Mouse (Mus musculus) thymus, postnatal 0 days (tissue): ENCODE data around the gene Shroom2. TPM values are rescaled to one million over a fixed set of nuclear protein-coding genes. Genes with fewer than 3 reads are reported as not detected.
"Not testable (repeated sequence)": the region's sequence is repeated elsewhere in the genome, so short reads cannot be mapped to it uniquely, and the experiment has no call there.

Experiments used
- DNase-seq: peaks from one replicate; pipeline ENCODE4 v3.0.0-alpha.2; 2015; ENCODE audit warnings: low spot score
- polyA plus RNA-seq: library from polyadenylated mRNA; unstranded; fragments of >200 nt; fragmentation: Nextera tagmentation; extraction: Ambion mirVana; gene quantifications from 2 replicates; pipeline ENCODE4 v1.2.1, GENCODE M21; 2015

Shroom2 gene
- polyA plus RNA-seq: 0.87 and 0.91 TPM in 2 replicates

DNA sequence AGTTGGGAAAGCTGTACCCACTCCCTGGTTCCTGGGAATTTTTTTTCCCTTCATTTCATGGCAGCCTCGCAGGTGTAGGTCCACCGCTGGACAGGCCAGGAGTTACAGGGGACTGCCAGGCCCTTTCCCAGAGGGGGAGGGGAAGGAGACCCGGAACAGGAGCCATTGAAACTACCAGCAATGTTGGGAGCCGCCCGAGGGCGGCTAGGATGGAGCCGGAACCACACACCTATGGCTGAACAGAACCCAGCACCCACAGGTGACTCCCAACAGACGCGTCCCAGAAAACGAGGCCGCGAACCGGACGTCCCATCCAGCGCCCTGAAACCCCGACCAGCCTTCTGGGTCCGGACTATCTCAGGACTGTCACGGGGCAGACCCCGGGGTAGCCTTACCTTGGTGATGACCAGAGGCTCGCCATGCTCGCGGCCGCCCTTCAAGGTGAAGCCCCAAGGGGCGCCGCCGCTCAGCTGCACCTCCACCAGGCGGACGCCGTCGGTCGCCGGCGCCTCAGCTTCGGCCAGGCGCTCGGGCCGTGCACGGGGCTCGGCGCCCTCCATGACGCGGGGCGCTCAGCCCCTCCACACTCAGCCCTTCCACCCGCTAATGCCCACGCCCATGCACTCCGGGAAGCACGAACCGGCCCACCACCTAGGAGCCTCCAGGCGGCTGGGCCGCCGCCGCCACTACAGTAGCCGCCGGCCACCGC is at the start of gene Shroom2:
Gene Shroom2, minus strand, starts transcription at position 575 of the 709 bp plus-strand sequence.
- DNase-seq: no peak

DNA sequence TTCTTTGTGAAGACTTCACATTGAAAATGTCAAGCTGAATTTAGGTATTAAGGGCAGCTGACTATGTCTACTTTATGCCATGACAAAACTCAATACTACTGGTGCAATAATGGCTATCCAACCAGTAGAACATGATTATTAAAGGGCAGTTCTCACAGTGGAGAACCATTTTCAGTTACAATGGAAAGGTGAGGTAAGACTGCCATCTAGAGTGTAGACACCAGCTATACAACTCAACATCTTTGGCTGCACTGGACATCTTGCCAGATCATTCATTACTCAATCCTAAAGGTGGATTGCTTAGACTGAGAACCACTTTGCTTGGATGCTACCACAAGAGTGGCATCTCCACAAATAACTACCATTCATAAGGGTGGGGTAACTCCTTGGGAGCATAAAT is 49.7 kb upstream of the Shroom2 start:
- DNase-seq: no peak

DNA sequence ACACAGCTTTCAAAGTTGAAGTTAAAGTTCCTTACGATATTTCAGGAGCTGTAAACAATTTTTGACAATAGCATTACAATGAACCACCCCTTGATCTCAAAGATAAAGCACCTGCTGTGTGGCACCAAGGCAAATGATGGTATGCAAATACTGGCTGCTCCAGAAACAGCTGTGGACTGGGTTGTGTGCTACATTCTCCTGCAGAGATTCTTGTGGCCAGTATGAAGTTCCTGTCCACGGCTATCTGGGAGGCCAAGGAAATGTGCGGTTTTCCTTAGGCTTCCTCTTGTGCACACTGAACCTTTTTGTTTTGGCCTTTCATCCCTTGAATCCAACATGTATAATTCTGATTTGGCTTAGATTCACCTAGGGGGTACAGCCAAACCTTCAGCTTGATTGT is 44.1 kb upstream of the Shroom2 start:
- no peak for DNase-seq

DNA sequence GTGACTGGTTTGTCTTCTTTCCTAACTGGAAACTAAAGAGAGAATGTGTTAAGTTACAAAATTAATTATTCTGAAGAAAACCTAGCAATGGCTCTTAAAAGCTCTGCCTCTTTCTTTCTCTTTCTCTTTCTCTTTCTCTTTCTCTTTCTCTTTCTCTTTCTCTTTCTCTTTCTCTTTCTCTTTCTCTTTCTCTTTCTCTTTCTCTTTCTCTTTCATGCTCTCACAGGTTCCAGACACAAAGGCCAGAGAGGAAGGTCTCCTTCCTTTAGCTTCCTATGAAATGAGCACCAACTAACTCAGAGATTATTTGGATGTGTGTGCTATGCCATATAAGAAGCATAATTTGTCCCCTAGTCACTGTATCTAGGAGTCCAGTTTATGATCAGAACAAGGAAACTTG is 36.1 kb upstream of the Shroom2 start:
- no peak for DNase-seq

DNA sequence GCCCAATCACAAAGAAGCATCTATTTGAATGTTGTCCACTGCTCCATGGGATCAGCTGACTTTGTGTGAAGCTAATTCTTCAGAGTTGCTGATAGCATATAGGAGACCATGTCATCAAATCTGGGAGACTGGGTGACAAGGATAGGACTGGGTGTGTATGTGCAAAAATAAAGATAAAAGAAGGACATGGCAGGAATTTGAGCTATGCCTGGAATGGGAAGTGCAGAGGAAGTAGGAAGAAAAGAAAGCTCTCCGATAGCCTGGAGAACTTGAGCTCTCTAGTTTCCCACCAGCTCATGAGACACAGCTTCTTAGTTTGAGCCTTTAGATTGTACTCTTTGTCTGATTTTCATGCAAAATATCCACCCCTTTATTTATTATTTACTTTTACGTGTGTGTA is 19.3 kb upstream of the Shroom2 start:
- DNase-seq: no peak

DNA sequence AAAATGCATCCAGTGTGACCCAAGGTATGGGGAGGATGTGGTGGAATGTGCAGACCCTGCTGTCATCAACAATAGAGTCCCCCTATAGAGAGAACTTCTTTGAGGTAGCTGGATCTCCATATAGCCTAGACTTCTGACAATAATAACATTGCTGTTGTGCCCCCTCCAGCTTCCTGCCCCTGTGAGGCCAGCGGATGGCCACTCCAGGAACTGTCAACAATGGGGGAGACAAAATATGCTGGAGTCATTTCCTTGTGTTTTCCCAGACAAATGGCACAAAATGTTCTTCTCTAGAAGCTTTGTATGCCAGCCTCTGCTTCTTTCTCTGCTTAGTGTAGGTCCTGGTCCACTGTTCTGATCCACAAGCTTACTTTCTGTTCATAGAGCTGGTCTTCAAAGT is 18.9 kb upstream of the Shroom2 start:
- DNase-seq: no peak

DNA sequence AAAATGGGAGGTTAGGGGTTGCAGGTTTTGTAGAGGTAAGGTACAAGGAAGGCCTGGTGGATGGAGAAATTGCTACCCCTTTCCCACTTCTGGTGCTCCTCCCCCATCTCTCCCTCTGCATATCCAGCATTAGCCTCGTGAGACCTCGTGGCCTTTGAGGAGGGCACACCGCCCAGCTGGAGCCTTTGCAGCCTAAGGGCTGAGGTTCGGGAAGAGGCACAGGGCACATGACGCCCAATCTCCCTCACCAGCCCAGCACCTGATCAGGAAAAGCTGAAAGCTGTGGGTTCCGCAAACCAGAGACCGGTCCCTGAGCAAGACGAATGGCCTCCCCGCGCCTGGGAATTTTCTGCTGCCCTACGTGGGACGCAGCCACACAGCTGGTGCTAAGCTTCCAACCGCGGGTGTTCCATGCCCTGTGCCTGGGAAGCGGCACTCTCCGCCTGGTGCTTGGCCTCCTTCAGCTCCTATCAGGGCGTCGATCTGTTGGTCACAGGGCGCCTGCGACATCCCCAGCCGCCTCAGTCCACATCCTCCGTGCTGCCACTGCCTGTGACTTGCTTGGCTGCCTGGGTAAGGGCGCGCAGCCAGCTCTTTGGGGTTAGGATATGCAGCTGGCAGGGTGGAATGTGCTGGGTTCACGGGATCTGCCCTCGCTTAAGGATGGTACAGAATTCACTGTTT is 12.6 kb upstream of the Shroom2 start, which contains the start of gene Gpr143:
Gene Gpr143, plus strand, starts transcription at position 202 of the 684 bp plus-strand sequence.
- DNase-seq: no peak

DNA sequence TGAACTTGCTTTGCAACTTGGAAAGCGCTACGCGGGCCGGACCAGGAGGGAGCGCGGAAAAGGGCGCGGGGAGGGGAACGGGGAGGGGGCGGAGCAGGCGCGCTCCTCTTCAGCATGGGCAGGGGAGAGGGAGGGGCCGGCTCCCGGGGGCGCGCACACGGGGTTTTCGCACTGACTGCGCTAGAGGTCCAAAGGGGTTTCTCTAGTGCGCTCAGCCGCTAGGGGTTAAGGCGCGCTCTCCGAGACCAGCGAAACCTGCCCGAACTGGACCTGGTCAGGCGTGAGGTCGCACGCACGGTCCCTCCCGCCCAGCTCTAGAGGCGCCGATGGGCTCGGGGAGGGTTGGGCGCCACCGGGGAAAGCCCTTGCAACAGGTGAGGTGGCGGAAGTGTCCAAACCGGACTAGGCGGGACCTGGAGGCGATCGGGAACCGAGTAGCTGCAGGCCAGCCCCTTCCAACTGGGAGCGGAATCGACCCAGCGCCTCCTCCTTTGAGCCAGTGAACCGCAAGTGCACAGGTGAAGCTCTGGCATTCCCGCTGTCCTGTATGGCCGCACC is 414 bp upstream of the Shroom2 start:
- DNase-seq: no peak

DNA sequence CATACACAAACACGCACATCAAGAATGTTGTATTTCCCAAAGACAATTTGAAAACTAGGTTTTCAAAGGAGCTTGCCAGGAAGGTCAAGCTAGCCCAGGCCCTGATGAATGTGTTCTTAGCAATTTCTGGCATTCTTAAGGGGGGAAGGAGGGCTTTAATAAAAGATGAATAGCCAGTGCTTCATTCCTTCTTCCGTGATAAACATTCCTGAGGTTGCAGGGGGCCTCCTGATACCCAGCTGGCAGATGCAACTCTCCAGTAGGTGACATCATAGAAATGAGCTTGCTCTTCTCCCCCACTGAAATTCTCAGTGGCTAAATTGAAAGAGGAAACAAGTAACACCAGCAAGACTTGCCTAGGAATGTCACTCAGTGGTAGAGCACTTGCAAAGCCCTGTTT is 5.1 kb downstream of the Shroom2 start:
- no peak for DNase-seq

DNA sequence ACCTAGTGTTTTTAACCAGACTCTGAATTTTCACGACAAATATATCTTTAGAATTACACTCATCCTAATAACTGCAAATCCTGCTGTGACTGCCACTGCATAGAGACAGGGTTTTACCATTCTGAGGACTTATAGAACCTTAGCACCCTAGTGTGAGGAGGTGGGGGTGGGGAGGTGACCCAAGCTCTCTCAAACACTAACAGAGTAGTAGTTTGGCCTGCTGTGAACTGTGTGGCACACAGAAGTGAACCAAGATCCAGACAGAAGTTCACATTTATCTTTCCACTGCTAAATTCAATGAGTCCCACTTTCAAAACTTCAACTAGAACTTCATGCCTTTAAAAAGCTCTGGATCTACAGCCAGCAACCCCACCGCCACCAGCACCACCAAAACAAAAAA is 6.4 kb downstream of the Shroom2 start:
- DNase-seq: no peak

DNA sequence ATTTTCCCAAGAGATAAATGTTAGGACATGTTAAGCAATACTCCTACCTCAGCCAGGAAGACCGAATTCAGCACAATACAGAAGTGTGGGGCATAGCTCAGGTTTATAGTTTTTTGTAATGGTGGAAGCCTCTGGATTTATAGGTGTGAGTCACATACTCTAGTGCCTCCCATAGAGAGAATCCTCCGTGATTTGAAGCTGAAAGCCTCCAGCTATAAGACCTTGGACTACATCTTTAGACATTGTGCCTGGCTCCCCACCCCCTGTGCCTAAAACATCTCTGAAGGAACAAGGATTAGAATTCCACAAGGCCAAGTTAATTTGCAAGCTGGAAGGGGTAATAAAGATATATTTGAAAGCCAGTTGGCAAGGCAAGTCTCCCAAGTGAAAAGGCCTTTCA is 6.8 kb downstream of the Shroom2 start:
- DNase-seq: no peak

DNA sequence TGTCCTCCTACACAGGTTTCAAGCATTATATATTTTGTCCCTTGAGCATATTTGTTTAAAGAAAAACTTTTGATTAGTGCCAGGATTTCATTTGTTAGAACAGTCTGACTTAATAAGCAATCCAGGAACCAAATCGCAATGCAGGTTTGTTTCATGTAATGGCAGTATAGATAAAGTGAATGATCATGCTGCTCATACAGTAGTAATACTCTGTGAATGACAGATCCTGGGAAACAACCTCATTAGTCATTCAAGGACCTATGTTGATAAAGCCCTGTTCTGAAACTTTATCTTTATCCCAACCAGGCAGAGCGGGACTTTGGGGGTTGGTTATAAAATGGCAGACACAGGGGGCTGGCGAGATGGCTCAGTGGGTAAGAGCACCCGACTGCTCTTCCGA is 13.0 kb downstream of the Shroom2 start:
- no peak for DNase-seq

DNA sequence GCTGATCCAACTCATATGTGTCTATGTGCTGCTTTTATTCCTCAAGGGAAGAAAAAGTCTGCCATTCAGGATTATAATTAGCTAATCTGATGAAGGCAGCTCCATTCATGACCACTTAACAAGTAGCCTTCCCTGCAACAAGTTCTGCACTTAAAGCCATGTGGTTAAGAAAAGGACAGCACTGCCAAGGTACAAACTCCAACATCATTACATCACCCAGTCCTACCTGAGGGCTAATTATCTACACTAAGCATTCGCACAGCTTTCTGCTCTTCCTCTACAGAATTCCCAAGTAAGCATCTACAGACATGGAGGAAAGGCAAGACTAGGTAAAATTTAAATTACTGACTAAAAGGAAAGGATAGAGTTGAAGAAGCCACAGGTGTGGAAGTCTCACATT is 13.4 kb downstream of the Shroom2 start:
- no peak for DNase-seq

DNA sequence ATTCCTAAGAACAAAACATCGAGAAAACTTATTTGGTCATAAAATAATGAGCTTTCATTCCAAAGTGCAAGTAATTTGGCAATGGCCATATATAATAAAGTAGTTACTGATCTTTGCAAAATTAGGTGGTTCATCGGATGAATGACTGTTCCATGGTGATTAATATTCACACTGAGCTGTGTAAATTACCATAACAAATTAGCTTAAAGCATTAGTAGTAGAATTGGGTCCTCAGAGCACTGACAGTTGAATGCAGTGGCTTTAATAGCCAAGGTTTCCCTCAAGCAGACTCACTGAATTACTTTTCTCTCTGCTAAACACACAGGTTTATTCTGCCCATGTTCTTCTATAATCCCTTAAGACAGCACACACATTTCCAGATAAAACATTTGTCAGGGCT is 23.3 kb downstream of the Shroom2 start:
- no peak for DNase-seq

DNA sequence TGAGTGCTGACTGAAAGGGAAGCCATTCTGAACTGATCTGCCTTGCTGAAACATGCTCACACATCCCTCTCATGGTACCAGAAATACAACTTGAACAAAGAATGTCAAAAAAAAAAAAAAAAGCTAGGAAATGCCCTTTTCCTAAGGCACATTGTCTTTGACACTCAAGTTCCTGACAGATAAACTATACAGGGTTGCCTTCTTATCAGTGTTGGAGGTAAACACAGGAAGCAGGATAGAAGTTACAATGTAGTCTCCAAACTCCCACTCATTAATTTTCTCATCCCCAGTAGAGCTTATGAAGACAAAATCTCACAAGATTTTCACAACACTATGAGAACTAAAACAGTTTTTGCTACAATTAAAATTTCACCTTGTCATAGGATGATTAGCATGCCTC is 25.6 kb downstream of the Shroom2 start:
- no peak for DNase-seq

DNA sequence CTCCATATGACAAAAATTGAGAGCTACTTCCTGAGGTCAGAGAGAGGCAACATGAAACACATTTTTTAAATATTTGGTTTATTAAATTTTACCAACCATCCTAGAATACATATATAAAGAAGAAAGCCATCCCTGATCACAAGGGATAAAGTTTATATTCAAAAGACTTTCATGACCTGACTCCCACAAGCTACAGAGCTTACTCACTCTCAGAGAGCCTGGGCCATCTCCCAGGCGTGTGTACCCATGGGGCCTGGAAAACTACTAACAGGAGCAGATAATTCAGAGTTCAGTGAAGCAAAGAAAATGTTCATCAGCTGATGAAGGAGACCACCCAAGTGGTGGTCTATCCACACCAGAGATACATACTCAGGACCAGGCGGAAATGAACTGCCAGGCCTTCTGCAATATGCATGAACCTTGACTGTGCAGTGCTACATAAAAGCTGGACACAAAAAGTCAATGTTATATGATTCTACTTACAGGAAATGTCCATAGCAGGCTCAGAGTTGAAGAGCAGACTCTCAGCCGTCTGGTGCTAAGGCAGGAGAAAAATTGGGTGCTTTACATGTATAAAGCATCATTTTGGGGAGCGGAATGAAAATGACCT is 30.4 kb downstream of the Shroom2 start:
- DNase-seq: no peak

DNA sequence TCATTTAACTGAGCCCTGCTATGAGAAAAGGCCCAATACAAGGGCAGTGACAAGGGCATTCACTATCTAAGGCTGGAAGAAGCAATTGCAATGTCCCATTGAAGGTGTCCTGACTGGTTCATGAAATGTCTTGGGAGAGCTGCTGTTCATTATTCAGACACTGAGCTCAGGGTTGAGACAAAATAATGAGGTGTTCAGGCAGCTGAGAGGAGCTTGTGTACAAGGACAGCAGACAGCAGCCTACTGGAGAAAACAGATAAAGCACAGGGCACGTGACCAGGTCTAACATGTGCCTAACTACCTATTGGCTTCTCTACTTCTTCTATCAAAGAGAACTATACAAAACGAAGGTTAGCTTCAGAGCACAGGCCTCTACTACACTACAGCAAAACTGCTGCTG is 31.1 kb downstream of the Shroom2 start:
- no peak for DNase-seq

DNA sequence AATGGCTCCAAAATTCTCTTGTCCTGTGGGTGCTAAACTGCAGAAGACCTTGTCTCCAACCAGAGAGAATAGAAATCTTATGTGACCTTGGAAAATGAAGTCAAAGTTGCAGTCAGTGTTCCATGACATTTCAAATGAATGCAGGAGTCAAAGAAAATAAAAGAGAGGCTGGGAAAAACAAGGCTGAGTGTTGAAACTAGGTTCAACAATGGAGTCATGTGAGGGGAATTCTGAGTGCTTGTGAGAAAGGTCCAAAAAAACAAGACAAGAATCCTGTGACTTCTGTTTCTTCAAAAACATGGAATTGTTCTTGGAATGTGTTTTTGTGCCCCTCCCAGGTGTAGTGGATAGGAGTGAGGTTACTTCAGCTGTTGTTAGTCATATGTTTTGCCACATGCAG is 34.0 kb downstream of the Shroom2 start:
- no peak for DNase-seq

DNA sequence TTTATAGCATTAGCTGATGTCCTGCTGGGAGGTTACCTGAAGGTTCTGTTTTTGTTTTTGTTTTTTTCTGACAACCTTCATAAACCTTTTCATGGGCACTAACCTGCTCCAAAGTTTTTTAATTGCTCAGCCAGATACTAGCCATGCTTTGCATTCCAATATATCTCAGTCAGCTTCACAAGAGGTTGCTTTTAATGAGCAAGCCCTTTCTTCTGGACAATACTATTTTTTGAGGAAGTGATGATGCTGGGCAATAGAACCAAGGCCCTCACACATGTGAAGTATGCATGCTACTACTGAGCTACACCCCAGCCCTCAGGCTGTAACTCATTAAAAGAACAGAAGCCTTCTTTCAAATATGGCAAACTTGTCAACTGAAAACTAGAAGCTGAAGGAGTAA is 52.6 kb downstream of the Shroom2 start:
- no peak for DNase-seq

DNA sequence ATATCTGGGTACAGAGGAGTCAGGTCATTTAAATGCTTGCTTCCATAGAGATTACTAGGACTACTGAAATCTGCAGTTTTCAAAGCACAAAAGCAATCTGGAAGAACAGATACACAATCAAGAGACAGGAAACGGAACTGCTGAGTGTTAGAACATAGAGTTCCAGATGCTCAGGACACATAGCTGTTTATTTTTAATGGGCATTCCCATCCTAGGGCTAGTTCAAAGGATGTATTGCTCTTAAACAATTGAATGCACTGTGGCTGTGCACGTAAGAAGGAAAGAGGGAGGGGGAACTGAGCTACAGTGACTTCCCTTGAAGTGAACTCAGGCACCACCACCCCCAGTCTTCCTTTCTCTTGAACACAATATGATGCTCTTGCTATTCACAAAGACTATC is 58.5 kb downstream of the Shroom2 start:
- not testable (repeated sequence) for DNase-seq

DNA sequence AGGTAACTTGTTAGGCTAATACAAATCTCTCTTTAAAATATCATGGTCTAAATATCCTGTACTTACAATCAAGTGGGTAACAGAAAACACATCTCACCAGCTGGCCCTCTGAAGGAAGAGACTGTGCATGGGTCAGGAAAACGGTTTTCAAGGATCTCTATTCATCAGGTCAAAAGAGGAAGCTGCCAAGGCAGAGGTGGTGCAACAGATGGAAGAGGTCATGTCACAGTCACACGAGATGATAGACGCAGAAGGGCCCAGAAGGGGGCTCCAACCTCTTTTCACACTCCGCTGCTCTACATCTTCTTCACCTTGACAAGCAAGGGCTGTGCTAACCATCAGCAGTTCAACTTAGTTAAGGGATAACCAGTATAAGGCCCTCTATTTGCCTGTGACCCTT is 60.9 kb downstream of the Shroom2 start:
- no peak for DNase-seq

DNA sequence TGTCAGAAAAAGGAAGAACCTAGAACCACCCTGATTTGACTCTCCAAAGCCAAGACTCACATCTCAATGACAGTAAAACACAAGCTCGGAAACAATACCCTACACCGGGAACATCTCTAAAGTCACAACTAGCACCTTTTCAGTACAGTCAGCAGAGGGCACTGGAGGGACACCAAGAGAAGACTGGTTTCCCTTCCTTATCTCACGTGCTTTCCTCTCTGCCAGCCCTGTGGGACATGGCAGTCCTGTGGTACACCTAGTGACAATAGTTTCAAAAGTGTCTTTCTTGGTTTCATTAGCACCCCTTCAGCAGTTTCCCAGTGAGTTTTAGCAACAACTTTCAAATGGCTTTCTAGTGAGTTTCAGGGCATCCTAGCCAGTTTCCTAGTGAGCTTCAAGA is 63.9 kb downstream of the Shroom2 start:
- no peak for DNase-seq
